ENCODE assay signal across 20 mouse cellular contexts in the genomic region with DNA sequence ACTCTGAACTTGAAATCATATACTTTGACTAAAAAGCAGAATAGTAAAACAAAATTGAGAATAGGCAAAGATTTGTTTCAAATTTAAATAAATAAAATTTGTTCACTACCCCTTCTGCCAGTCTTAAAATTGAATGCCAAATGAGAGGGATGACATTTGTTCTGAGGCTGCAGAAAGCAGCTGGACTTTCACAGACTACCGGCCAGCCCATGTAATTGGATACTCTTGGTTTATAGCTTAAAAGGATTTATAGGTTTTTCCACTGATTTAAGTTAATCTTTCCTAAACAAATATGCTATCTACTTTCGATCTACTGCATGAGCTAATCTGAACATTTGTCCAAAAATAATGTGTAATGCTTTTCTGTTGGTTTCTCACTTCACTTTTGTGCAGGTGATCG.
"Had no signal": no experiment of that assay in that cellular context is flagged by ENCODE, and none has a peak within 500 bp of the region (broad histone marks: within the 10 kb centered on the region; RNA-seq: fewer than 3 reads in every experiment).

No protein-coding gene starts in this region.

- H3K4me3 ChIP-seq: limb, embryonic 12.5 days; limb, embryonic 15.5 days; liver, embryonic 15.5 days; lung, embryonic 15.5 days; megakaryocyte, embryonic 14.5 days; midbrain, embryonic 10.5 days; midbrain, embryonic 13.5 days; stomach, embryonic 15.5 days had no signal

- DNase-seq: kidney, adult 9 months; kidney, postnatal 4 days; left cerebral cortex, postnatal 4 days; lung, adult 18-20 months; lung, postnatal 10 days; lung, postnatal 36 days; right cerebral cortex, postnatal 25 days; spleen, adult 18-20 months; thymus, postnatal 25 days had no signal

- ATAC-seq: intestine, postnatal 0 days; midbrain, embryonic 13.5 days; midbrain, embryonic 16.5 days had no signal

- H3K9ac ChIP-seq: limb, embryonic 12.5 days; limb, embryonic 15.5 days; liver, embryonic 15.5 days; lung, embryonic 15.5 days; midbrain, embryonic 13.5 days; stomach, embryonic 15.5 days had no signal

- H3K4me2 ChIP-seq: limb, embryonic 12.5 days; limb, embryonic 15.5 days; liver, embryonic 11.5 days; liver, embryonic 15.5 days; lung, embryonic 15.5 days; midbrain, embryonic 13.5 days; stomach, embryonic 15.5 days had no signal

- H3K9me3 ChIP-seq: limb, embryonic 12.5 days; limb, embryonic 15.5 days; liver, embryonic 15.5 days; lung, embryonic 15.5 days; megakaryocyte, embryonic 14.5 days; midbrain, embryonic 10.5 days; stomach, embryonic 15.5 days had no signal

- H3K27me3 ChIP-seq: limb, embryonic 12.5 days; limb, embryonic 15.5 days; liver, embryonic 15.5 days; lung, embryonic 15.5 days; megakaryocyte, embryonic 14.5 days; midbrain, embryonic 13.5 days; stomach, embryonic 15.5 days had no signal

- H3K36me3 ChIP-seq: limb, embryonic 15.5 days; liver, embryonic 15.5 days; lung, embryonic 15.5 days; stomach, embryonic 15.5 days had no signal

- H3K27ac ChIP-seq: limb, embryonic 12.5 days; limb, embryonic 15.5 days; liver, embryonic 15.5 days; lung, embryonic 15.5 days; midbrain, embryonic 10.5 days; midbrain, embryonic 13.5 days; stomach, embryonic 15.5 days had no signal

- H3K4me1 ChIP-seq: limb, embryonic 15.5 days; liver, embryonic 15.5 days; lung, embryonic 15.5 days; midbrain, embryonic 10.5 days; midbrain, embryonic 13.5 days had no signal
